Mouse (Mus musculus): ENCODE measurements around the gene Ap2b1. TPM values are rescaled to one million over a fixed set of nuclear protein-coding genes. Genes with fewer than 3 reads are reported as not detected.

The Ap2b1 gene
- total RNA-seq, 2 experiments from 2014 or later: 370 TPM

GRCm38 (mm10) chr11:83440081-83441064 is 141.5 kb downstream of the Ap2b1 start:
- peak; percentile 85 to 86 for DNase-seq (ENCODE audit: extremely low spot score in 1 of 2, low spot score in 1 of 2)

GRCm38 (mm10) chr11:83441235-83441634 is 142.4 kb downstream of the Ap2b1 start:
- DNase-seq (ENCODE audit: extremely low spot score in 1 of 2, low spot score in 1 of 2): no peak

GRCm38 (mm10) chr11:83442596-83443267 is 143.9 kb downstream of the Ap2b1 start:
- DNase-seq (ENCODE audit: extremely low spot score in 1 of 2, low spot score in 1 of 2): peak; percentile 60 to 86

- no peak for DNase-seq (ENCODE audit: extremely low spot score in 1 of 2, low spot score in 1 of 2)
Measured at GRCm38 (mm10) chr11:83443824-83444223, 145.0 kb downstream of the Ap2b1 start.

GRCm38 (mm10) chr11:83445001-83445400 is 146.2 kb downstream of the Ap2b1 start:
- no peak for DNase-seq (ENCODE audit: extremely low spot score in 1 of 2, low spot score in 1 of 2)

GRCm38 (mm10) chr11:83447612-83448011 is 148.8 kb downstream of the Ap2b1 start:
- no peak for DNase-seq (ENCODE audit: extremely low spot score in 1 of 2, low spot score in 1 of 2)

GRCm38 (mm10) chr11:83448021-83448926 is 149.4 kb downstream of the Ap2b1 start:
- DNase-seq (ENCODE audit: extremely low spot score in 1 of 2, low spot score in 1 of 2): no peak

GRCm38 (mm10) chr11:83448927-83449236 is 150.1 kb downstream of the Ap2b1 start:
- no peak for DNase-seq (ENCODE audit: extremely low spot score in 1 of 2, low spot score in 1 of 2)

GRCm38 (mm10) chr11:83449298-83449697 is 150.5 kb downstream of the Ap2b1 start:
- no peak for DNase-seq (ENCODE audit: extremely low spot score in 1 of 2, low spot score in 1 of 2)

GRCm38 (mm10) chr11:83450550-83450949 is 151.7 kb downstream of the Ap2b1 start:
- DNase-seq (ENCODE audit: extremely low spot score in 1 of 2, low spot score in 1 of 2): no peak

- DNase-seq (ENCODE audit: extremely low spot score in 1 of 2, low spot score in 1 of 2): no peak
Measured at GRCm38 (mm10) chr11:83451281-83451680, 152.5 kb downstream of the Ap2b1 start.

GRCm38 (mm10) chr11:83454548-83454947 is 155.7 kb downstream of the Ap2b1 start:
- no peak for DNase-seq (ENCODE audit: extremely low spot score in 1 of 2, low spot score in 1 of 2)

Other genes with a start within 250 kb of the Ap2b1 start
- under 1 TPM; 0.59 to 0.69 TPM for gene Slfn2, start 233.9 kb upstream of the Ap2b1 start, total RNA-seq (2021)
- not detected for gene Slfn1, start 182.2 kb upstream of the Ap2b1 start, total RNA-seq (2021)
- gene Slfn4, start 123.8 kb upstream of the Ap2b1 start, total RNA-seq (2021): not detected
- gene Slfn3, start 107.7 kb upstream of the Ap2b1 start, total RNA-seq (2021): under 1 TPM; 0.14 to 0.42 TPM
- not detected for gene Slfn14, start 12.3 kb upstream of the Ap2b1 start, total RNA-seq (2021)
- gene Pex12, start 3.6 kb downstream of the Ap2b1 start, total RNA-seq (2021): 10 to 100 TPM; 11.3 to 18.1 TPM
- gene Rasl10b, start 110.1 kb downstream of the Ap2b1 start, total RNA-seq (2021): 100 to 1,000 TPM; 222 to 242 TPM
- gene Gas2l2, start 130.4 kb downstream of the Ap2b1 start, total RNA-seq (2021): under 1 TPM; 0.20 to 0.26 TPM
- not detected for gene 1700020L24Rik, start 138.7 kb downstream of the Ap2b1 start, total RNA-seq (2021)
- 1 to 10 TPM; 2.8 to 3.4 TPM for gene Mmp28, start 164.0 kb downstream of the Ap2b1 start, total RNA-seq (2021)
- 10 to 100 TPM; 61.7 to 80.3 TPM for gene Taf15, start 174.1 kb downstream of the Ap2b1 start, total RNA-seq (2021)
- not detected for gene Heatr9, start 223.2 kb downstream of the Ap2b1 start, total RNA-seq (2021)
- gene Ccl5, start 231.5 kb downstream of the Ap2b1 start, total RNA-seq (2021): not detected

All from layer of hippocampus, postnatal 25 days (tissue).